Mouse (Mus musculus): ENCODE measurements at regions not wholly inside any gene's neighbourhood (a gene's known extent, or its start where the extent isn't known, plus 50 kb on each side); places are given as distances from the start of the nearest gene placed in this dataset.

- TF ChIP-seq HCFC1 (IDR thresholded peaks at IDR 0.05; ENCODE audit: borderline replicate concordance, insufficient read depth, low read length) (no peak), ZNF384 (IDR thresholded peaks at IDR 0.05; ENCODE audit: low read depth, low read length) (no peak), CHD2 (IDR thresholded peaks at IDR 0.05; ENCODE audit: low read depth, low read length) (no peak), MAFK (IDR thresholded peaks at IDR 0.05; ENCODE audit: insufficient read depth, low read depth, low read length) (no peak), ZC3H11A (IDR thresholded peaks at IDR 0.05; ENCODE audit: borderline replicate concordance, low read depth, low read length) (no peak)
- in situ Hi-C loops (cut with MboI; ENCODE audit: low sequenced_read_pairs in 2 of 2, unreplicated experiment in 2 of 2): no loop called here
- H3K4me1 ChIP-seq (ENCODE audit: control insufficient read depth in 2 of 2, insufficient read depth in 2 of 2, low read length in 2 of 2, poor library complexity in 1 of 2): no peaks in the 10 kb centered on the region
- no peaks in the 10 kb centered on the region for H3K9me3 ChIP-seq (ENCODE audit: control insufficient read depth, insufficient read depth, low read depth, low read length)
- no peak overlapping the region for H3K9ac ChIP-seq (ENCODE audit: insufficient read depth, low read depth, low read length, poor library complexity, severe bottlenecking)
- no peak overlapping the region for H3K27ac ChIP-seq (ENCODE audit: insufficient read depth, low read depth, low read length, poor library complexity, severe bottlenecking)
- no peak overlapping the region for H3K4me3 ChIP-seq (ENCODE audit: insufficient read depth in 1 of 2, low read depth in 1 of 2, low read length in 2 of 2, poor library complexity in 1 of 2, severe bottlenecking in 1 of 2)
- DNase-seq (ENCODE audit: low read depth, low spot score): no peak
- no peaks in the 10 kb centered on the region for H3K36me3 ChIP-seq (ENCODE audit: control insufficient read depth, insufficient read depth, low read length, poor library complexity, severe bottlenecking)
These were observed 50.3 kb upstream of the Ankrd55 start for GRCm38 (mm10) chr13:112237917-112238316.

Measured in ES-E14 (cell line).